Mouse (Mus musculus) adrenal gland, postnatal 14 days (tissue): ENCODE measurements around the gene Exoc3l4. TPM values are rescaled to one million over a fixed set of nuclear protein-coding genes. Genes with fewer than 3 reads are reported as not detected.
A peak's percentile ranks its signal among the peaks of the same experiment; 100 is the strongest.

Source experiments
- DNase-seq: peaks from one replicate; pipeline ENCODE4 v3.0.0; 2021; ENCODE audit warnings: mixed read lengths
- total RNA-seq: library from RNA; stranded (reverse); gene quantifications from 2 replicates; pipeline ENCODE4 v1.2.3, GENCODE M21; 2021

The Exoc3l4 gene
- total RNA-seq, 1 experiment from 2014 or later, result 5.2 TPM

- peak; percentile 77 for DNase-seq
Observed at GRCm38 (mm10) chr12:111450359-111450758, 33.5 kb downstream of the Exoc3l4 start.

- DNase-seq, result no peak
Observed at GRCm38 (mm10) chr12:111451561-111451960, 34.7 kb downstream of the Exoc3l4 start.

GRCm38 (mm10) chr12:111454021-111454420 lies 37.2 kb downstream of the Exoc3l4 start:
- no peak for DNase-seq

- DNase-seq, result no peak
Observed at GRCm38 (mm10) chr12:111454543-111455280, 37.9 kb downstream of the Exoc3l4 start.

GRCm38 (mm10) chr12:111455311-111455846 lies 38.6 kb downstream of the Exoc3l4 start:
- no peak for DNase-seq

- no peak for DNase-seq
Observed at GRCm38 (mm10) chr12:111455860-111456259, 39.0 kb downstream of the Exoc3l4 start.

GRCm38 (mm10) chr12:111457742-111458141 lies 40.9 kb downstream of the Exoc3l4 start:
- DNase-seq, result no peak

GRCm38 (mm10) chr12:111463570-111463969 lies 46.8 kb downstream of the Exoc3l4 start:
- no peak for DNase-seq

- DNase-seq, result no peak
Observed at GRCm38 (mm10) chr12:111466369-111466768, 49.6 kb downstream of the Exoc3l4 start.

- no peak for DNase-seq
Observed at GRCm38 (mm10) chr12:111468206-111468605, 51.4 kb downstream of the Exoc3l4 start.

- DNase-seq, result peak; percentile 85
Observed at GRCm38 (mm10) chr12:111469507-111469906, 52.7 kb downstream of the Exoc3l4 start.

- no peak for DNase-seq
Observed at GRCm38 (mm10) chr12:111471119-111471518, 54.3 kb downstream of the Exoc3l4 start.

- DNase-seq, result no peak
Observed at GRCm38 (mm10) chr12:111471721-111472120, 54.9 kb downstream of the Exoc3l4 start.

- DNase-seq, result no peak
Observed at GRCm38 (mm10) chr12:111472886-111473285, 56.1 kb downstream of the Exoc3l4 start.

- DNase-seq, result no peak
Observed at GRCm38 (mm10) chr12:111474384-111474783, 57.6 kb downstream of the Exoc3l4 start.

- peak; percentile 80 for DNase-seq
Observed at GRCm38 (mm10) chr12:111474893-111475643, 58.3 kb downstream of the Exoc3l4 start.

- DNase-seq, result no peak
Observed at GRCm38 (mm10) chr12:111478924-111479323, 62.1 kb downstream of the Exoc3l4 start.

GRCm38 (mm10) chr12:111479917-111480316 lies 63.1 kb downstream of the Exoc3l4 start:
- DNase-seq, result peak; percentile 66

Other genes starting within 250 kb of the Exoc3l4 start
- gene 4930595D18Rik, start 232.5 kb upstream of the Exoc3l4 start, total RNA-seq, result not detected in 2 replicates
- not detected in 2 replicates for gene Amn, start 145.9 kb upstream of the Exoc3l4 start, total RNA-seq
- gene Cdc42bpb, start 39.3 kb upstream of the Exoc3l4 start, total RNA-seq, result 133 and 149 TPM in 2 replicates
- gene Lbhd2, start 10.2 kb upstream of the Exoc3l4 start, total RNA-seq, result 0.56 and 0.79 TPM in 2 replicates
- gene Tnfaip2, start 25.5 kb downstream of the Exoc3l4 start, total RNA-seq, result 14.0 and 14.4 TPM in 2 replicates
- 0.60 TPM in 1 of 2 replicates, not detected in the other for gene Gm266, start 68.8 kb downstream of the Exoc3l4 start, total RNA-seq
- gene Eif5, start 121.0 kb downstream of the Exoc3l4 start, total RNA-seq, result 334 and 370 TPM in 2 replicates
- 98.3 and 98.5 TPM in 2 replicates for gene Mark3, start 157.5 kb downstream of the Exoc3l4 start, total RNA-seq